Mouse (Mus musculus): ENCODE results near the gene Ptprm. TPM values are rescaled to one million over a fixed set of nuclear protein-coding genes. Genes with fewer than 3 reads are reported as not detected.

Ptprm gene
- polyA plus RNA-seq, 1 experiment from 2014 or later, result 31.4 TPM

GRCm38 (mm10) chr17:67351423-67351822 lies 2.8 kb downstream of the Ptprm start:
- no peaks in the 10 kb centered on the region for H3K36me3 ChIP-seq (replicated peaks; ENCODE audit: control insufficient read depth, insufficient read depth)
- no peaks in the 10 kb centered on the region for H3K9me3 ChIP-seq (ENCODE audit: control insufficient read depth, low read length)
- ATAC-seq (ENCODE audit: low FRiP score) (no peak), DNase-seq (ENCODE audit: low spot score) (no peak)
- 61% methylated on average over 5 of the region's 5 CpGs for WGBS
- peak overlapping the region; percentile 84; the same call in 1 of the 2 replicates for H3K4me3 ChIP-seq (replicated peaks; ENCODE audit: low read length)
- H3K4me1 ChIP-seq (replicated peaks; ENCODE audit: control insufficient read depth, insufficient read depth, low read length), result peaks cover 15% of the 10 kb centered on the region; the same call in 1 of the 2 replicates
- no peak overlapping the region for H3K9ac ChIP-seq
- no peak overlapping the region for H3K27ac ChIP-seq
- peak overlapping the region; percentile 94 for H3K4me2 ChIP-seq (replicated peaks)
- peaks cover 7% of the 10 kb centered on the region for H3K27me3 ChIP-seq (ENCODE audit: control insufficient read depth, insufficient read depth, low read length)

- no peak for DNase-seq (ENCODE audit: low spot score)
- H3K9me3 ChIP-seq (ENCODE audit: control insufficient read depth, low read length), result no peaks in the 10 kb centered on the region
- no peaks in the 10 kb centered on the region for H3K36me3 ChIP-seq (replicated peaks; ENCODE audit: control insufficient read depth, insufficient read depth)
- peaks cover 15% of the 10 kb centered on the region; the same call in 1 of the 2 replicates for H3K4me1 ChIP-seq (replicated peaks; ENCODE audit: control insufficient read depth, insufficient read depth, low read length)
- H3K27ac ChIP-seq, result no peak overlapping the region
- H3K4me3 ChIP-seq (replicated peaks; ENCODE audit: low read length), result no peak overlapping the region
- peaks cover 6% of the 10 kb centered on the region for H3K27me3 ChIP-seq (ENCODE audit: control insufficient read depth, insufficient read depth, low read length)
- peak overlapping the region; percentile 94 for H3K4me2 ChIP-seq (replicated peaks)
- ATAC-seq (ENCODE audit: low FRiP score), result no peak
- 76% methylated on average over 7 of the region's 7 CpGs for WGBS
- H3K9ac ChIP-seq, result no peak overlapping the region
These were observed 3.7 kb downstream of the Ptprm start for GRCm38 (mm10) chr17:67350536-67350935.

- H3K9ac ChIP-seq, result no peak overlapping the region
- H3K36me3 ChIP-seq (replicated peaks; ENCODE audit: control insufficient read depth, insufficient read depth), result no peaks in the 10 kb centered on the region
- 96% methylated on average over 8 of the region's 8 CpGs for WGBS
- ATAC-seq (ENCODE audit: low FRiP score), result no peak
- no peak overlapping the region for H3K4me3 ChIP-seq (replicated peaks; ENCODE audit: low read length)
- H3K27ac ChIP-seq, result no peak overlapping the region
- peaks cover 6% of the 10 kb centered on the region for H3K27me3 ChIP-seq (ENCODE audit: control insufficient read depth, insufficient read depth, low read length)
- no peak overlapping the region for H3K4me2 ChIP-seq (replicated peaks)
- DNase-seq (ENCODE audit: low spot score), result no peak
- peaks cover 13% of the 10 kb centered on the region; the same call in 1 of the 2 replicates for H3K4me1 ChIP-seq (replicated peaks; ENCODE audit: control insufficient read depth, insufficient read depth, low read length)
- no peaks in the 10 kb centered on the region for H3K9me3 ChIP-seq (ENCODE audit: control insufficient read depth, low read length)
These were observed 4.7 kb downstream of the Ptprm start for GRCm38 (mm10) chr17:67349594-67349993.

GRCm38 (mm10) chr17:67346921-67347320 lies 7.3 kb downstream of the Ptprm start:
- no peaks in the 10 kb centered on the region for H3K36me3 ChIP-seq (replicated peaks; ENCODE audit: control insufficient read depth, insufficient read depth)
- ATAC-seq (ENCODE audit: low FRiP score) (no peak), DNase-seq (ENCODE audit: low spot score) (no peak)
- H3K9ac ChIP-seq, result no peak overlapping the region
- H3K4me3 ChIP-seq (replicated peaks; ENCODE audit: low read length), result no peak overlapping the region
- no peaks in the 10 kb centered on the region for H3K9me3 ChIP-seq (ENCODE audit: control insufficient read depth, low read length)
- H3K4me1 ChIP-seq (replicated peaks; ENCODE audit: control insufficient read depth, insufficient read depth, low read length), result no peaks in the 10 kb centered on the region
- no peak overlapping the region for H3K27ac ChIP-seq
- H3K4me2 ChIP-seq (replicated peaks), result no peak overlapping the region
- WGBS, result 87% methylated on average over 10 of the region's 10 CpGs
- no peaks in the 10 kb centered on the region for H3K27me3 ChIP-seq (ENCODE audit: control insufficient read depth, insufficient read depth, low read length)

GRCm38 (mm10) chr17:67345157-67345556 lies 9.1 kb downstream of the Ptprm start:
- no peak overlapping the region for H3K4me3 ChIP-seq (replicated peaks; ENCODE audit: low read length)
- H3K4me1 ChIP-seq (replicated peaks; ENCODE audit: control insufficient read depth, insufficient read depth, low read length), result no peaks in the 10 kb centered on the region
- no peaks in the 10 kb centered on the region for H3K9me3 ChIP-seq (ENCODE audit: control insufficient read depth, low read length)
- H3K4me2 ChIP-seq (replicated peaks), result no peak overlapping the region
- 94% methylated on average over 8 of the region's 8 CpGs for WGBS
- no peaks in the 10 kb centered on the region for H3K27me3 ChIP-seq (ENCODE audit: control insufficient read depth, insufficient read depth, low read length)
- DNase-seq (ENCODE audit: low spot score), result no peak
- no peak overlapping the region for H3K9ac ChIP-seq
- no peak for ATAC-seq (ENCODE audit: low FRiP score)
- H3K36me3 ChIP-seq (replicated peaks; ENCODE audit: control insufficient read depth, insufficient read depth), result no peaks in the 10 kb centered on the region
- H3K27ac ChIP-seq, result no peak overlapping the region

- no peak overlapping the region for H3K4me2 ChIP-seq (replicated peaks)
- DNase-seq (ENCODE audit: low spot score), result no peak
- H3K36me3 ChIP-seq (replicated peaks; ENCODE audit: control insufficient read depth, insufficient read depth), result no peaks in the 10 kb centered on the region
- WGBS, result 79% methylated on average over 2 of the region's 2 CpGs
- no peaks in the 10 kb centered on the region for H3K9me3 ChIP-seq (ENCODE audit: control insufficient read depth, low read length)
- no peaks in the 10 kb centered on the region for H3K4me1 ChIP-seq (replicated peaks; ENCODE audit: control insufficient read depth, insufficient read depth, low read length)
- no peak for ATAC-seq (ENCODE audit: low FRiP score)
- H3K27ac ChIP-seq, result no peak overlapping the region
- H3K9ac ChIP-seq, result no peak overlapping the region
- no peaks in the 10 kb centered on the region for H3K27me3 ChIP-seq (ENCODE audit: control insufficient read depth, insufficient read depth, low read length)
- no peak overlapping the region for H3K4me3 ChIP-seq (replicated peaks; ENCODE audit: low read length)
These were observed 10.8 kb downstream of the Ptprm start for GRCm38 (mm10) chr17:67343471-67343870.

GRCm38 (mm10) chr17:67343006-67343405 lies 11.3 kb downstream of the Ptprm start:
- H3K4me3 ChIP-seq (replicated peaks; ENCODE audit: low read length), result no peak overlapping the region
- H3K27ac ChIP-seq, result no peak overlapping the region
- H3K9ac ChIP-seq, result no peak overlapping the region
- no peaks in the 10 kb centered on the region for H3K36me3 ChIP-seq (replicated peaks; ENCODE audit: control insufficient read depth, insufficient read depth)
- ATAC-seq (ENCODE audit: low FRiP score) (no peak), DNase-seq (ENCODE audit: low spot score) (no peak)
- H3K4me1 ChIP-seq (replicated peaks; ENCODE audit: control insufficient read depth, insufficient read depth, low read length), result no peaks in the 10 kb centered on the region
- 90% methylated on average over 6 of the region's 6 CpGs for WGBS
- no peak overlapping the region for H3K4me2 ChIP-seq (replicated peaks)
- H3K9me3 ChIP-seq (ENCODE audit: control insufficient read depth, low read length), result no peaks in the 10 kb centered on the region
- no peaks in the 10 kb centered on the region for H3K27me3 ChIP-seq (ENCODE audit: control insufficient read depth, insufficient read depth, low read length)

- H3K27ac ChIP-seq, result no peak overlapping the region
- no peaks in the 10 kb centered on the region for H3K36me3 ChIP-seq (replicated peaks; ENCODE audit: control insufficient read depth, insufficient read depth)
- no peak overlapping the region for H3K9ac ChIP-seq
- no peaks in the 10 kb centered on the region for H3K4me1 ChIP-seq (replicated peaks; ENCODE audit: control insufficient read depth, insufficient read depth, low read length)
- no peak overlapping the region for H3K4me3 ChIP-seq (replicated peaks; ENCODE audit: low read length)
- ATAC-seq (ENCODE audit: low FRiP score) (no peak), DNase-seq (ENCODE audit: low spot score) (no peak)
- H3K4me2 ChIP-seq (replicated peaks), result no peak overlapping the region
- no peaks in the 10 kb centered on the region for H3K9me3 ChIP-seq (ENCODE audit: control insufficient read depth, low read length)
- 76% methylated on average over 6 of the region's 6 CpGs for WGBS
- no peaks in the 10 kb centered on the region for H3K27me3 ChIP-seq (ENCODE audit: control insufficient read depth, insufficient read depth, low read length)
These were observed 13.9 kb downstream of the Ptprm start for GRCm38 (mm10) chr17:67340362-67340761.

GRCm38 (mm10) chr17:67339569-67339968 lies 14.7 kb downstream of the Ptprm start:
- no peak overlapping the region for H3K4me3 ChIP-seq (replicated peaks; ENCODE audit: low read length)

GRCm38 (mm10) chr17:67334310-67334709 lies 19.9 kb downstream of the Ptprm start:
- no peak for DNase-seq (ENCODE audit: low spot score)
- no peak for ATAC-seq (ENCODE audit: low FRiP score)
- 92% methylated on average over 3 of the region's 3 CpGs for WGBS
- Histone ChIP-seq H3K4me1 (replicated peaks; ENCODE audit: control insufficient read depth, insufficient read depth, low read length) (no peaks in the 10 kb centered on the region), H3K9me3 (ENCODE audit: control insufficient read depth, low read length) (no peaks in the 10 kb centered on the region), H3K9ac (no peak overlapping the region), H3K4me3 (replicated peaks; ENCODE audit: low read length) (no peak overlapping the region), H3K27ac (no peak overlapping the region), H3K27me3 (ENCODE audit: control insufficient read depth, insufficient read depth, low read length) (no peaks in the 10 kb centered on the region), H3K4me2 (replicated peaks) (no peak overlapping the region), H3K36me3 (replicated peaks; ENCODE audit: control insufficient read depth, insufficient read depth) (no peaks in the 10 kb centered on the region)

More at GRCm38 (mm10) chr17:67339569-67339968, 14.7 kb downstream of the Ptprm start:
- ATAC-seq (ENCODE audit: low FRiP score), result no peak
- Histone ChIP-seq H3K4me1 (replicated peaks; ENCODE audit: control insufficient read depth, insufficient read depth, low read length) (no peaks in the 10 kb centered on the region), H3K4me2 (replicated peaks) (no peak overlapping the region), H3K9me3 (ENCODE audit: control insufficient read depth, low read length) (no peaks in the 10 kb centered on the region), H3K9ac (no peak overlapping the region), H3K36me3 (replicated peaks; ENCODE audit: control insufficient read depth, insufficient read depth) (no peaks in the 10 kb centered on the region), H3K27ac (no peak overlapping the region), H3K27me3 (ENCODE audit: control insufficient read depth, insufficient read depth, low read length) (no peaks in the 10 kb centered on the region)
- DNase-seq (ENCODE audit: low spot score), result no peak
- 89% methylated on average over 5 of the region's 5 CpGs for WGBS
